Mouse (Mus musculus): ENCODE results near the gene Cd40.

DNA sequence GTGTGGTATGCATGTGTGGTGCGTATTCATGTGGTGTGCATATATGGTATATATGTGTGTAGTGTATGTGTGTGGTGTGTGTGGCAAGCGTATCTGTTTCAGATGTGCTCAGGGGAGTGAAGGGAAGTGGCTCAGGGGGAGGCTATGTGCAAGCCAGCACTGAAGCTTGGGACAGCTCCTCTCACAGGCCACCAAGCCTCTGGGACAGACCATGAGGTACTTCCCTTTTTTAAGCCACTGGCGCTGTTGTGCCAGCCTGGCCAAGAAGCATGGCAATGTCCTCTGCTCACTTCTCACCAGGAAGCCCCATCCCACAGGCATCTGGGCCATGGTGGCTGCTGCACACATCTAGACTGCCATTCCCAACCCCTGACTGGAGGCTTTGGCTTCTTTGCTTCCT is 47.5 kb downstream of the Cd40 start:
- TF ChIP-seq CTCF (IDR thresholded peaks at IDR 0.05; ENCODE audit: control insufficient read depth, insufficient read depth, insufficient read length) = no peak
- no peak for TF ChIP-seq MYOG (IDR thresholded peaks at IDR 0.05; ENCODE audit: control insufficient read depth, extremely low read depth, insufficient read length)

All from C2C12 (cell line).